Mouse (Mus musculus) embryonic facial prominence, embryonic 11.5 days (tissue): ENCODE data around the gene Agfg2. TPM values are rescaled to one million over a fixed set of nuclear protein-coding genes. Genes with fewer than 3 reads are reported as not detected.

Source experiments
- ATAC-seq: fragments of 200-750 bp; cut with Nextera tagmentation; replicated peaks from 2 replicates; pipeline ENCODE4 v1.8.0; 2017; ENCODE audit warnings: low read depth; ENCODE audit not compliant: insufficient number of reproducible peaks, low FRiP score, low TSS enrichment
- DNase-seq: peaks from one replicate; pipeline ENCODE4 v3.0.0-alpha.2; 2015; ENCODE audit warnings: low spot score
- H3K27ac ChIP-seq: fragments of 300-500 bp; sonication (generic); replicated peaks from 2 replicates; pipeline ENCODE4 v1.5.1; 2014; ENCODE audit warnings: mild to moderate bottlenecking, low read depth, low read length, control low read depth
- H3K27me3 ChIP-seq: fragments of 300-500 bp; sonication (generic); 2 replicates; pipeline ENCODE4 v1.6.1; 2014; ENCODE audit warnings: mild to moderate bottlenecking, low read length, moderate library complexity, mixed read lengths; ENCODE audit not compliant: control insufficient read depth, insufficient read depth
- H3K36me3 ChIP-seq: fragments of 300-500 bp; sonication (generic); replicated peaks from 2 replicates; pipeline ENCODE4 v1.6.1; 2014; ENCODE audit warnings: low read depth, mild to moderate bottlenecking, low read length, moderate library complexity, mixed read lengths; ENCODE audit not compliant: control insufficient read depth, insufficient read depth
- H3K4me1 ChIP-seq: fragments of 300-500 bp; sonication (generic); 2 replicates; pipeline ENCODE4 v1.6.1; 2014; ENCODE audit warnings: low read length, mixed read lengths; ENCODE audit not compliant: control insufficient read depth, insufficient read depth
- H3K4me2 ChIP-seq: fragments of 300-500 bp; sonication (generic); 2 replicates; pipeline ENCODE4 v1.6.1; 2014; ENCODE audit warnings: low read depth, mild to moderate bottlenecking, control low read depth, low read length, moderate library complexity
- H3K4me3 ChIP-seq: fragments of 300-500 bp; sonication (generic); 2 replicates; pipeline ENCODE4 v1.5.1; 2014; ENCODE audit warnings: low read depth, low read length, control low read depth
- H3K9ac ChIP-seq: fragments of 300-500 bp; sonication (generic); replicated peaks from 2 replicates; pipeline ENCODE4 v1.6.1; 2014; ENCODE audit warnings: mild to moderate bottlenecking, control low read depth, low read length
- H3K9me3 ChIP-seq: fragments of 300-500 bp; sonication (generic); replicated peaks from 2 replicates; pipeline ENCODE4 v1.6.1; 2016; ENCODE audit warnings: mild to moderate bottlenecking, low read length, inconsistent platforms, mixed read lengths; ENCODE audit not compliant: control insufficient read depth
- WGBS: fragments of 180-500 bp; shearing (Covaris S2); extraction: QIAGEN DNeasy Blood & Tissue Kit; methylation state at CpG from one replicate; pipeline ENCODE4 v1.1.7; 2014; 5-methylcytosine and 5-hydroxymethylcytosine counted together
- polyA plus RNA-seq: library from polyadenylated mRNA; unstranded; fragments of >200 nt; fragmentation: Nextera tagmentation; extraction: Ambion mirVana; gene quantifications from 2 replicates; pipeline ENCODE4 v1.2.1, GENCODE M21; 2014

The Agfg2 gene
- polyA plus RNA-seq, 1 experiment from 2014 or later, result 11.9 TPM

DNA sequence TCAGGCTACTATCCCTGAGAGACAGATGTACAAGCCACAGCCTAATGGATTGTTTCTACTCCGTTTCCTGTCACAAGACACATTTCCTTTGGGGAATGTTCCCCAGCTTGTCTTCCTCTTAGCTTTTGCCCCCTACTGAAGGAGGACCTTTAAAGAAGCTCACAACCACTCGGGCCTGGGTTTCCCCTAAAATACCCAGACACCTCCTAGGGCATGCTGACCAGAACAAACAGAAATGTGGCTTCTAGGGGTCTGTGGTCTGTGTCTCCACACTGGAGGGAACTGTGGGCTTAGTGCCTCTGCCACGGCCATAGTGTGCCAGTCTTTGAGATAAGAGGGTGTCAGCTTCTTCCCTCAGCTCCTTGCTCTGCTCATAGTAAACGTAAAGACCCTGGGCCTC, 52.9 kb downstream of the Agfg2 start:
- no peak for DNase-seq
- H3K4me3 ChIP-seq, result no peak overlapping the region
- no peaks in the 10 kb centered on the region for H3K9me3 ChIP-seq
- no peak for ATAC-seq
- no peaks in the 10 kb centered on the region for H3K27me3 ChIP-seq
- H3K27ac ChIP-seq, result 0 out of 2 replicates have a peak overlapping the region, but pooled peaks have one; percentile 16
- H3K36me3 ChIP-seq, result peaks cover 4% of the 10 kb centered on the region
- no peak overlapping the region for H3K9ac ChIP-seq
- H3K4me1 ChIP-seq, result peaks cover 13% of the 10 kb centered on the region
- H3K4me2 ChIP-seq, result no peak overlapping the region
- 62% methylated on average over 4 of the region's 4 CpGs for WGBS

- ATAC-seq (no peak), DNase-seq (no peak)
- peak overlapping the region; percentile 86 for H3K4me2 ChIP-seq
- H3K9ac ChIP-seq, result no peak overlapping the region
- peak overlapping the region; percentile 56; the same call in 1 of the 2 replicates for H3K27ac ChIP-seq
- H3K4me1 ChIP-seq, result peaks cover 13% of the 10 kb centered on the region
- H3K9me3 ChIP-seq, result no peaks in the 10 kb centered on the region
- 57% methylated on average over 9 of the region's 9 CpGs for WGBS
- peak overlapping the region; percentile 93; the same call in 1 of the 2 replicates for H3K4me3 ChIP-seq
- 0 out of 2 replicates have a peak, but pooled peaks cover 2% of the 10 kb centered on the region for H3K36me3 ChIP-seq
- no peaks in the 10 kb centered on the region for H3K27me3 ChIP-seq
These were observed 53.4 kb downstream of the Agfg2 start for GRCm38 (mm10) chr5:137631171-137631570.

DNA sequence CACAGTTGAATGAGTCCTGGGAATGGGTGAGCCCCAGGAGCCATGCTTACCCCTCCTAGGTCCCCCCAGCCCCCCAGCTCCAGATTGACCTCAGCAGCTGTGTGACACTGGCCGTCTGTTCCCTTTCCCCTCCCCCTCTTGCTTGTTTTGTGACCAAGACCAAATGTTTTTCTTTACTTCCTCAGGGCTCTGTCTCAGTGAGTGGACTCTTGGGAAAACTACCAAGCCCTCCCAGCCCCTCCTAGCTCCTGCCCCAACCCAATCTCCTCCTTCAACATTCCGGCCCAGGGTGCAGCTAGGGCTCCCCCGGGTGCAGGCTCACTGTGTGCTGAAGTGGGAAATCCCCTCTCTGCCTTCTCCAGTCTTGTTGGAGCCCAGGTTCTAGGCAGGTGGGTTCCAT, 53.9 kb downstream of the Agfg2 start:
- H3K36me3 ChIP-seq, result 0 out of 2 replicates have a peak, but pooled peaks cover 2% of the 10 kb centered on the region
- DNase-seq (no peak), ATAC-seq (no peak)
- H3K4me1 ChIP-seq, result peaks cover 13% of the 10 kb centered on the region
- H3K4me3 ChIP-seq, result peak overlapping the region; percentile 93; the same call in 1 of the 2 replicates
- H3K27ac ChIP-seq, result peak overlapping the region; percentile 56; the same call in 1 of the 2 replicates
- 15% methylated on average over 3 of the region's 3 CpGs for WGBS
- no peaks in the 10 kb centered on the region for H3K9me3 ChIP-seq
- peak overlapping the region; percentile 32 for H3K9ac ChIP-seq
- H3K27me3 ChIP-seq, result no peaks in the 10 kb centered on the region
- H3K4me2 ChIP-seq, result peak overlapping the region; percentile 86

DNA sequence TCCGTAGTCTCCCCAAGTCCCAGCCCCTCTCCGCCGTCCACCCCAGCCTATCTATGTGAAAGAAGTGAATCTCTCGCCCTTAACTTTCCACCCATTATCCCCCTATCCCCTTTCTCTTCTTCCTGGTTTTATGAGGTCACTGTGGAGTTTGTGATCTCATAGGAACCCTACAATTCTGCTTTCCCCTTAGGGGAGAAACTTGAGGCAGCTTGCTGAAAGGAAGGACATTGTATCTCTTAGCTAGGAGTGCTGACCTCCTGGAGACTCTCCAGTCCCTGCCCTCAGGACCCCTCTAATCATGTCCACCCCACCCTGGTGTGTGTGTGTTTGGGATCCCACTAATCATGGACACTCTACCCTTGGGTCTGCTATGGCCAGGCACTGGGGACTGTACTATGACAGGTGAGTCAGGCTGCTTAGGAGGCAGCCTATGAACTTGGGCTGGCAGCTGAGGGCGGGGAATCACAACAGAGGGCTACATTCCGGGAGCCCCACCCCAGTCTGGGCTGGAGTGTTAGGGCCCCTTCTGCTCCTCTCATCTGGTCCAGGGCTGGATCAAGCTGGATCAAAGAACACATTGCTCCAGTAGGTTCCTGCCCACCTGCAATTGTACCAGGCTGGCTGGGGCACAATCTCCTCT, 54.5 kb downstream of the Agfg2 start:
- Histone ChIP-seq H3K4me3 (peak overlapping the region; percentile 93), H3K9me3 (no peaks in the 10 kb centered on the region), H3K9ac (peak overlapping the region; percentile 81), H3K4me1 (peaks cover 13% of the 10 kb centered on the region), H3K27me3 (no peaks in the 10 kb centered on the region), H3K36me3 (0 out of 2 replicates have a peak, but pooled peaks cover 2% of the 10 kb centered on the region), H3K4me2 (peak overlapping the region; percentile 86), H3K27ac (peak overlapping the region; percentile 56; the same call in 1 of the 2 replicates)
- ATAC-seq (no peak), DNase-seq (no peak)
- WGBS, result 27% methylated on average over 6 of the region's 6 CpGs

DNA sequence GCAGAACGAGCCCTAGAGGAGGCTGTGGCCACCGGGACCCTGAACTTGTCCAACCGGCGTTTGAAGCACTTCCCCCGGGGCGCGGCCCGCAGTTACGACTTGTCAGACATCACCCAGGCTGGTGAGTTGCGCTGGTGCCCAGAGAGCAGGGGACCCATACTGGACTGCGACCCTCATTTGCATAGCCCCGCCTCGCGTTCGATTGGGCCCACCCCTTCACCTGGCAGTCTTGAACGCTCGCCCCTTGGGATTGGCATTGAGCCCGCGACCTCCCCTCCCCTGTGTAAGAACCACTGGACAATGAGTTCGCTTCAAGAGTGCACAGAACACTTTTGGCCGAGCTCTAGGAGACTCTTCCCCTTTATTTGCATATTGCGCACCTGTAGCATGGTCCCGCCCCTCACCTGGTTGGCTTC, 55.2 kb downstream of the Agfg2 start:
- Histone ChIP-seq H3K9me3 (no peaks in the 10 kb centered on the region), H3K4me2 (peak overlapping the region; percentile 86), H3K27ac (peak overlapping the region; percentile 92), H3K4me3 (peak overlapping the region; percentile 93), H3K27me3 (no peaks in the 10 kb centered on the region), H3K36me3 (0 out of 2 replicates have a peak, but pooled peaks cover 2% of the 10 kb centered on the region), H3K9ac (peak overlapping the region; percentile 81), H3K4me1 (peaks cover 13% of the 10 kb centered on the region)
- 0% methylated on average over 23 of the region's 23 CpGs for WGBS
- DNase-seq, result peak; percentile 61
- peak; percentile 37 for ATAC-seq

DNA sequence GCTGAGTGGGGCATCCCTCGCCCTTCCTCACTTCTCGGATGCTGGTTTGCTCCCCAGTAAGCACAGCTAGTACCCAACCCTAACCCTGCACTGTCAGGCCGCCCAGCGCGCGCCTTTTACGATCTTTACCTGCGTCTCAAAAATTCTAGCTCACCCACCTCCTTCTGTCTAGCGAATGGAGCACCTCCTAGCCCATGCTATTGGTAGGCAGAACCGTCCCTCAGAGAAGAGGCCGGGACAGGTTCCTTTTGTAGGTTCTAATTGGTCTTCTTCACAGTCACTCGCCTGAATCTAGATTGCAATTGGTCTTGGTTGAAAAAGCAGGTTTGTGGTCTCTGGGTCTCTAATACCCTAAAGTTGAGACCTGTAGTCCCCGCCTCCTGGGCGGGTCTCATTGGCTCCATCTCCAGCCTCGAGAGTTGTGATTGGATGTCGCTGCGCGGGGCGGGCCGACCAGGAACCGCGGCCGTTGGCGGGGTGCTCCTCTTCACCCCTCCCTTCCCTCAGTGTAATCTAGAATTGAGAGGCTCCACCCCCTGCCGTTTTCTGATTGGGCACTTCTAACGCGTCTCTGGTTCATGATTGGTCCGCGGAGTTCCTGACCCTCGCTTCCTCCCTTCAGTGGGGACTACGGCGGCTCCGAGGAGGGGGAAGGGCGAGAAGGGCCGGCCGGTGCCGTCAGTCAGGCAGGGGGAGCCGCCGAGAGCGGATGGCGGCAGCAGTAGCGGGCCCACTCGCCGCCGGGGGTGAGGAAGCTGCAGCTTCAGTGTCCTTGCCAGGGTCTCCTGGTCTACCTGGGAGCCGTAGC, 55.8 kb downstream of the Agfg2 start, which contains the start of the genes Fbxo24, Lrch4 and Gm20605:
Fbxo24 (minus strand) TSS at position 505 of the 808 bp plus-strand sequence.
Lrch4 (plus strand) TSS at position 624 of the 808 bp plus-strand sequence.
Gm20605 (plus strand) TSS at position 678 of the 808 bp plus-strand sequence.
- under 1% methylated on average over 41 of the region's 46 CpGs for WGBS
- peak within 1 kb of the TSS; percentile 81 for H3K9ac ChIP-seq
- H3K4me1 ChIP-seq, result peaks cover 10% of the 10 kb centered on the region
- H3K4me3 ChIP-seq, result peak within 1 kb of the TSS; percentile 93
- DNase-seq (peak; percentile 100), ATAC-seq (peak; percentile 95)
- 0 out of 2 replicates have a peak, but pooled peaks cover under 1% of the 10 kb centered on the region for H3K36me3 ChIP-seq
- no peaks in the 10 kb centered on the region for H3K27me3 ChIP-seq
- H3K4me2 ChIP-seq, result peak within 1 kb of the TSS; percentile 86
- peak within 1 kb of the TSS; percentile 92 for H3K27ac ChIP-seq
- no peaks in the 10 kb centered on the region for H3K9me3 ChIP-seq

GRCm38 (mm10) chr5:137627991-137628390, 56.5 kb downstream of the Agfg2 start:
- DNase-seq (no peak), ATAC-seq (no peak)
- Histone ChIP-seq H3K4me3 (peak overlapping the region; percentile 43), H3K4me2 (peak overlapping the region; percentile 51), H3K9me3 (no peaks in the 10 kb centered on the region), H3K9ac (peak overlapping the region; percentile 53), H3K27ac (peak overlapping the region; percentile 53), H3K4me1 (peaks cover 10% of the 10 kb centered on the region), H3K36me3 (no peaks in the 10 kb centered on the region), H3K27me3 (no peaks in the 10 kb centered on the region)
- 4% methylated on average over 9 of the region's 9 CpGs for WGBS
